Mouse (Mus musculus) stomach, postnatal 0 days (tissue): ENCODE measurements around the gene Btbd9. TPM values are rescaled to one million over a fixed set of nuclear protein-coding genes. Genes with fewer than 3 reads are reported as not detected.
A peak's percentile ranks its signal among the peaks of the same experiment; 100 is the strongest.

Experiments used
- ATAC-seq: fragments of 200-750 bp; cut with Nextera tagmentation; 2 replicates; pipeline ENCODE4 v1.8.0; 2017; ENCODE audit not compliant: low FRiP score, low TSS enrichment
- DNase-seq: peaks from one replicate; pipeline ENCODE4 v3.0.0-alpha.2; 2016; ENCODE audit warnings: low spot score
- H3K27ac ChIP-seq: fragments of 300-500 bp; sonication (generic); replicated peaks from 2 replicates; pipeline ENCODE4 v1.5.1; 2014; ENCODE audit warnings: mild to moderate bottlenecking, control low read depth
- H3K27me3 ChIP-seq: fragments of 300-500 bp; sonication (generic); 2 replicates; pipeline ENCODE4 v1.6.1; 2014; ENCODE audit warnings: low read length; ENCODE audit not compliant: control insufficient read depth, insufficient read depth
- H3K36me3 ChIP-seq: fragments of 300-500 bp; sonication (generic); 2 replicates; pipeline ENCODE4 v1.6.1; 2014; ENCODE audit warnings: low read length, mixed read lengths; ENCODE audit not compliant: control insufficient read depth, insufficient read depth
- H3K4me1 ChIP-seq: fragments of 300-500 bp; sonication (generic); replicated peaks from 2 replicates; pipeline ENCODE4 v1.6.1; 2014; ENCODE audit warnings: antibody characterized with exemption; ENCODE audit not compliant: control insufficient read depth, insufficient read depth
- H3K4me2 ChIP-seq: fragments of 300-500 bp; sonication (generic); replicated peaks from 2 replicates; pipeline ENCODE4 v1.6.1; 2014; ENCODE audit warnings: low read depth, mild to moderate bottlenecking, control low read depth, moderate library complexity
- H3K4me3 ChIP-seq: fragments of 300-500 bp; sonication (generic); 2 replicates; pipeline ENCODE4 v1.5.1; 2014; ENCODE audit warnings: low read depth, low read length, control low read depth
- H3K9ac ChIP-seq: fragments of 300-500 bp; sonication (generic); 2 replicates; pipeline ENCODE4 v1.6.1; 2014; ENCODE audit warnings: mild to moderate bottlenecking, low read length, control low read depth, mixed read lengths
- H3K9me3 ChIP-seq: fragments of 300-500 bp; sonication (generic); 2 replicates; pipeline ENCODE4 v1.6.1; 2016; ENCODE audit warnings: low read length; ENCODE audit not compliant: control insufficient read depth
- CTCF ChIP-seq: IDR thresholded peaks from 2 replicates; pipeline ENCODE4 v1.5.1; 2016; ENCODE audit warnings: antibody characterized with exemption, low read depth, mild to moderate bottlenecking, moderate library complexity
- EP300 ChIP-seq: optimal IDR thresholded peaks from 2 replicates; pipeline ENCODE3; 2016; ENCODE audit warnings: antibody characterized with exemption
- WGBS: fragments of 180-500 bp; shearing (Covaris S2); extraction: QIAGEN DNeasy Blood & Tissue Kit; methylation state at CpG from one replicate; pipeline ENCODE4 v1.1.7; 2014; 5-methylcytosine and 5-hydroxymethylcytosine counted together
- polyA plus RNA-seq: library from polyadenylated mRNA; unstranded; fragments of >200 nt; fragmentation: Nextera tagmentation; extraction: Ambion mirVana; gene quantifications from 2 replicates; pipeline ENCODE4 v1.2.1, GENCODE M21; 2015

Gene Btbd9
- polyA plus RNA-seq, 1 experiment from 2014 or later, result 34.6 TPM

DNA sequence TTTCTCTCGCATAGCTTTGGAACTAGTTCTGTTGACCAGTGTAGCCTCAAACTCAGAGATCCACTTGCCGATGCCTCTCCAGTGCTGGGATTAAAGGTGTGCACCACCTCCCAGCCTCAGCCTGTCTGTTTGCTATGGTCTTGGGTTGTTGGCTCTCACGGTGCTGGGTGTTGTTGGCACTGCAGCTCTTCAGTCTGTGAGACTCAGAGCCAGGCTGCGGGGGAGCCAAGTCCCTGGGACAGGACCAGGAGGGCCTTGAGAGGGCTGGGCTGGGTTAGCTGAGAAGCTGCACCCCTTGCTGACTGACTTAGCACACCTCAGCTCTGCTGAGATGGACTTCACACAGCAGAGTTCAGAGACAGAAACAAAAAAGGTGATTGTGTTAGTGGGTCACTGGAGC, 376.0 kb downstream of the Btbd9 start:
- DNase-seq (no peak), ATAC-seq (no peak)
- no peaks in the 10 kb centered on the region for H3K36me3 ChIP-seq
- H3K9ac ChIP-seq, result no peak overlapping the region
- WGBS, result 51% methylated on average over 4 of the region's 4 CpGs
- no peak for TF ChIP-seq EP300
- TF ChIP-seq CTCF, result no peak
- H3K27ac ChIP-seq, result peak overlapping the region; percentile 20; the same call in 1 of the 2 replicates
- no peaks in the 10 kb centered on the region for H3K27me3 ChIP-seq
- no peaks in the 10 kb centered on the region for H3K9me3 ChIP-seq
- no peak overlapping the region for H3K4me3 ChIP-seq
- peaks cover 10% of the 10 kb centered on the region; the same call in 1 of the 2 replicates for H3K4me1 ChIP-seq
- H3K4me2 ChIP-seq, result no peak overlapping the region

DNA sequence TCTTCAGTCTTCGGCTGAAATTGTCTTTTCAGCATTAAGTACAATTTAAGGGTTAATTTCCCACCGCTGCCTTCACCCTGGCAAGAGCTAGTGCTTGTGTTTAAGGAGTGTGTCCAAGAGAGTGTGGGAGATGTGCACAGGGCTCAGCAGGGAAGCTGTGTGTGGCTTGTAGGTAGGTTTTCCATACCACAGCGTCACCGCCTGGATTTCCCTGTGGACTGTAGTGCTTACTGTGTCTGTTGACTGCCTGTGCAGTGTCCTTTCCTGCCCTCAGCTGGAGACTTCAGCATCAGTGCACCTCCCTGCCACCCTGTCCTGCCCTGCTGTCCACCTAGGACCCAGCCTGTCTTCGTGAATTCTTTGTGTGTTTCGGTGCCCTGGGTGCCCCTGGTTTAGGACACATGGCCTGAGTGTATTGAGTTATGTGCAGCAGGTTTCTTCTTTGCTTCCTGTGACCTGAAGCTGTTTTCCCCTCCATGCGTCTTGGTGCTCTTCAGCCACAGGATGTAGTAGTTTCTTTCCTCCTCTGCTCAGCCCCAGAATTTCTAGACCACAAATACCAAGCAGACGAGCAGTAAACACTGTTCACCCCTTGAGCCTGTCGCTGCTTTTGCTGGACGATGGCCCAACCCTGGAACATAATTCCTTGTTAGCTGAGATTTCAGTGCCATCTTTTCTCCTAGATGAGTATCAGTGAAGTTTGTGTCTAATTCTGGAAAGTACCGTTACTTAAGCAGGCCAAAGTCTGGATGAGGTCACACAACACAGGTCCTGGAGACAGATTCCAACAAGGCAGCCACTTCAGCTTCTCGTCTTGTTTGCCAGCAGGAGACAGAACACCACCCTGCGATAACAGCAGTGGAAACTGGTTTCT, 376.7 kb downstream of the Btbd9 start:
- Histone ChIP-seq H3K4me1 (peaks cover 10% of the 10 kb centered on the region; the same call in 1 of the 2 replicates), H3K4me3 (no peak overlapping the region), H3K27me3 (no peaks in the 10 kb centered on the region), H3K9ac (no peak overlapping the region), H3K36me3 (no peaks in the 10 kb centered on the region), H3K9me3 (no peaks in the 10 kb centered on the region), H3K4me2 (no peak overlapping the region), H3K27ac (0 out of 2 replicates have a peak overlapping the region, but pooled peaks have one; percentile 40)
- TF ChIP-seq CTCF (no peak; the same call in 1 of the 2 replicates), EP300 (no peak)
- no peak for ATAC-seq
- DNase-seq, result peak; percentile 17
- WGBS, result 48% methylated on average over 13 of the region's 13 CpGs

DNA sequence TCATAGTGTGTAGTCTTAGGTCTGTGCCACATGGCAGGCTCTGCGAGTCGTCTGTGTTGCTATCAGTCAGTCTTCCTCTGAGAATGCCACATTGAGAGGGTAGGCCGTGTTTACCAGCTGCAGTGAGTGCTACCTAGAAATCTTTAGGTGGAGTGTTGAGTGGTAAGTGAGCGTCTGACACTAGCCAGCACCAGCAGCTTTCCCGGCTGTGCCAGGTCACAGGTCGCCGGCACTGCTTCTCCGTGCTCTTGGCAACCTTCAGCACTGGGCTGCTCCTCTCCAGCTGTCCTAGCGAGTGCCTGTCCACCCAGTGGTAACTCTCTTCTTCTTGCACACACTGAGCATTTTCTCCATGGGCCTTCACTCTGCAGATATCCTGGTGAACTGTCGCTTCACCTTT, 377.9 kb downstream of the Btbd9 start:
- Histone ChIP-seq H3K4me3 (no peak overlapping the region), H3K4me1 (peaks cover 10% of the 10 kb centered on the region; the same call in 1 of the 2 replicates), H3K27ac (no peak overlapping the region), H3K9me3 (no peaks in the 10 kb centered on the region), H3K4me2 (no peak overlapping the region), H3K27me3 (no peaks in the 10 kb centered on the region), H3K36me3 (no peaks in the 10 kb centered on the region), H3K9ac (no peak overlapping the region)
- DNase-seq (no peak), ATAC-seq (no peak)
- 44% methylated on average over 10 of the region's 10 CpGs for WGBS
- TF ChIP-seq EP300 (no peak), CTCF (no peak)

DNA sequence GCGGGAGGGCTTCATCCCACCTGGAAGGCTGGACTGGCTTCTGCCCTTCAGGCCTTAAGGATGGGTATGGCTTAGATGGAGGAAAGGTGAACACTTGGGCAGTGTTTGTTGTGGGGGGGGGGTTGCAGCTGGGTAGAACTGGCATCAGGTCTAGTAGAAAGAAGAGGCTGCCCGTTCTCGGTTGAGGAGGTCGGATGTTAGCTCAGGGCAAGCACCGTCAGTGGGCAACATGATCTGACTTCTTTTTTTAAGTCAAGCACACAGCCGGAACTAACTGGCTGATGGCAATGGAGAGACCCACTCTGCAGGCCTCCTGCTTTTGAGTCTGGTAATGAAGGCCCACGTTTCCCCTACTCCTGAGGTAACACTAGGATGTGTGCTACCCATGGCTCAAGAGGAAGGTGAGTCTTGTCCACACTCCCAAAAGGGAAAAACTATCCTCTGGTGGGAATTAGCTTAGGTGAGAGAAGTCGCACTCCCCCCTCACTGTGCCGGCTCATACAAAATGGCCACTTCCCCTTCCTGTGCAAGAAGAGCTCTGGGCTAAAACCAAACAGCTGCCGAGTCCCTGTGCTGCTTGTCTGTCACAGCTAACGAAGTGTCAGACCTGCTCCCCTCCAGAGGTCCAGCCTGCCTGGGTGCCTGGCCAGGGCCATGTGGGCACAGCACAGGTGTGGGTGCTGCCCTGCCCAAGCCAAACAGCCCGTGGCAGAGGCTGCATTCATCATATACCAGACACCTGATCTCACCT, 378.8 kb downstream of the Btbd9 start:
- ATAC-seq (peak; percentile 14; the same call in 1 of the 2 replicates), DNase-seq (no peak)
- Histone ChIP-seq H3K27me3 (no peaks in the 10 kb centered on the region), H3K4me3 (no peak overlapping the region), H3K9ac (no peak overlapping the region; the same call in 1 of the 2 replicates), H3K27ac (peak overlapping the region; percentile 45; the same call in 1 of the 2 replicates), H3K4me2 (no peak overlapping the region), H3K9me3 (no peaks in the 10 kb centered on the region), H3K4me1 (peaks cover 10% of the 10 kb centered on the region; the same call in 1 of the 2 replicates), H3K36me3 (peaks cover 5% of the 10 kb centered on the region; the same call in 1 of the 2 replicates)
- 61% methylated on average over 12 of the region's 12 CpGs for WGBS
- TF ChIP-seq CTCF (no peak), EP300 (no peak)

DNA sequence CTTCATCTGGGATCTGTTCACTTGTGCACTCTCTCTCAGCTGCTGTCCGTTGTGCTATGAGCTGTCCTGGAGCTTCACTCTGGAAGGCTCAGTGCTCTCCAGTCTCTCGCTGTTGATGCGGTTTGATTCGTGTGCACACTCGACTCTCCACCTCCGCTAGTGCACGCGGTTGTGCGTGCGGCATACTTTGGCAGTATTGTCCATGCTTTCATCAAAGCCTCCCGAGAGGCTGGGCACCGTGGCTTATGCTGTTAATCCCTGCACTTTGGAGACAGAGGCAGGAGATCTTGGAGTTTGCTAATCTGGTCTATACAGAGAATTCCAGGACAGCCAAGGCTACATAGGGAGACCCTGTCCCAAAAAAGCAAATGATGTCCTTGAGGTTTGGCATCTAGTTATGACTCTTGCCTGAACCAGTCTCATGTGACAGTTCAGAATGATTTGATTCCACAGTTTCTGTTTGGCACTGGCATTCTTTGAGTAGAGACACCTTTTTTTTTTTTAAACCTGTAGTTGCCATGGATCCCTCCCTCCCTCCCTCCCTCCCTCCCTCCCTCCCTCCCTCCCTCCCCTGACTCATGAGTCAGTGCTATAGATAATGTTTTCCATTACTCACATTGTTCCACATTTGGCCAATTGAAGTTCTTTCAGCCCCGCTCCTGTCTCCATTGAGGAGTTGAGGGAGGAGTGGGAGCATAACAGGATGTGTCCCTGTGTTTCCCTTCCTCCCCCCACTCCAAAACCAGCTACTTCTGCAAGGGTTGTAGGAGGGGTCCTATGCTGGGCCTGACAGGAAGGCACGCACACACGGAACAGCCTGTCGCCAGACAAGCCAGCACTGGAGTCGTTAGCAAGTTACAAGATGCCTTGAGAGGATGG, 379.6 kb downstream of the Btbd9 start:
- H3K4me2 ChIP-seq, result no peak overlapping the region
- no peak overlapping the region for H3K9ac ChIP-seq
- H3K27me3 ChIP-seq, result no peaks in the 10 kb centered on the region
- peak overlapping the region; percentile 45; the same call in 1 of the 2 replicates for H3K27ac ChIP-seq
- peaks cover 6% of the 10 kb centered on the region; the same call in 1 of the 2 replicates for H3K36me3 ChIP-seq
- peak; percentile 27 for DNase-seq
- ATAC-seq, result peak; percentile 36; the same call in 1 of the 2 replicates
- no peaks in the 10 kb centered on the region for H3K9me3 ChIP-seq
- H3K4me3 ChIP-seq, result no peak overlapping the region
- TF ChIP-seq EP300 (no peak), CTCF (no peak)
- 65% methylated on average over 17 of the region's 17 CpGs for WGBS
- H3K4me1 ChIP-seq, result peaks cover 10% of the 10 kb centered on the region; the same call in 1 of the 2 replicates
